Mouse (Mus musculus) splenic B cell, adult 2 months (primary cell): Measurements from ENCODE around the gene Insrr.
"Not testable (repeated sequence)": the region's sequence is repeated elsewhere in the genome, so short reads cannot be mapped to it uniquely, and the experiment has no call there.

ENCODE experiments used
- DNase-seq: peaks from one replicate; pipeline ENCODE4 v3.0.0-alpha.2; 2011; ENCODE audit warnings: low read depth, low spot score
- H3K27me3 ChIP-seq: 2 replicates; pipeline ENCODE4 v1.6.1; 2012; ENCODE audit warnings: mild to moderate bottlenecking, low read length, moderate library complexity, mixed read lengths; ENCODE audit not compliant: control insufficient read depth, poor library complexity, insufficient read depth, severe bottlenecking
- H3K36me3 ChIP-seq: 2 replicates; pipeline ENCODE4 v1.6.1; 2012; ENCODE audit warnings: mild to moderate bottlenecking, low read length, moderate library complexity, mixed read lengths; ENCODE audit not compliant: control insufficient read depth, poor library complexity, insufficient read depth, severe bottlenecking

Insrr gene

GRCm38 (mm10) chr3:87794922-87795325, 1.8 kb upstream of the Insrr start, which contains the start of gene Ntrk1:
TSS of gene Ntrk1 (minus strand) at chr3:87795162.
- H3K27me3 ChIP-seq = no peaks in the 10 kb centered on the region
- no peak for DNase-seq

GRCm38 (mm10) chr3:87795336-87796277, 1.1 kb upstream of the Insrr start:
- H3K36me3 ChIP-seq = no peaks in the 10 kb centered on the region
- peak; percentile 64 for DNase-seq
- H3K27me3 ChIP-seq = no peaks in the 10 kb centered on the region

More at GRCm38 (mm10) chr3:87794922-87795325, 1.8 kb upstream of the Insrr start, which contains the start of gene Ntrk1:
- no peaks in the 10 kb centered on the region for H3K36me3 ChIP-seq

GRCm38 (mm10) chr3:87801681-87802080, 4.9 kb downstream of the Insrr start:
- no peak for DNase-seq
- H3K27me3 ChIP-seq = no peaks in the 10 kb centered on the region
- no peaks in the 10 kb centered on the region for H3K36me3 ChIP-seq

GRCm38 (mm10) chr3:87804038-87804677, 7.4 kb downstream of the Insrr start:
- Histone ChIP-seq H3K27me3 (no peaks in the 10 kb centered on the region), H3K36me3 (no peaks in the 10 kb centered on the region)
- peak; percentile 41 for DNase-seq

GRCm38 (mm10) chr3:87809322-87809962, 12.7 kb downstream of the Insrr start:
- H3K36me3 ChIP-seq = no peaks in the 10 kb centered on the region
- no peaks in the 10 kb centered on the region for H3K27me3 ChIP-seq
- no peak for DNase-seq

GRCm38 (mm10) chr3:87811297-87811696, 14.5 kb downstream of the Insrr start:
- Histone ChIP-seq H3K36me3 (no peaks in the 10 kb centered on the region), H3K27me3 (no peaks in the 10 kb centered on the region)
- no peak for DNase-seq

- no peaks in the 10 kb centered on the region for H3K27me3 ChIP-seq
- H3K36me3 ChIP-seq = no peaks in the 10 kb centered on the region
- no peak for DNase-seq
These were observed 15.7 kb downstream of the Insrr start for GRCm38 (mm10) chr3:87812413-87812812.

- no peak for DNase-seq
- Histone ChIP-seq H3K27me3 (no peaks in the 10 kb centered on the region), H3K36me3 (no peaks in the 10 kb centered on the region)
These were observed 16.1 kb downstream of the Insrr start for GRCm38 (mm10) chr3:87812873-87813272.

- Histone ChIP-seq H3K27me3 (no peaks in the 10 kb centered on the region), H3K36me3 (no peaks in the 10 kb centered on the region)
- no peak for DNase-seq
These were observed 19.4 kb downstream of the Insrr start for GRCm38 (mm10) chr3:87816166-87816565.

- peak; percentile 88 for DNase-seq
- H3K36me3 ChIP-seq = no peaks in the 10 kb centered on the region
- no peaks in the 10 kb centered on the region for H3K27me3 ChIP-seq
These were observed 19.9 kb downstream of the Insrr start for GRCm38 (mm10) chr3:87816646-87817093.

- H3K27me3 ChIP-seq = no peaks in the 10 kb centered on the region
- DNase-seq = no peak
- no peaks in the 10 kb centered on the region for H3K36me3 ChIP-seq
These were observed 21.5 kb downstream of the Insrr start for GRCm38 (mm10) chr3:87818226-87818625.

GRCm38 (mm10) chr3:87824206-87824605, 27.5 kb downstream of the Insrr start, which contains the start of gene Pear1:
TSS of gene Pear1 (minus strand) at chr3:87824306.
- H3K27me3 ChIP-seq, DNase-seq: not testable (repeated sequence)

GRCm38 (mm10) chr3:87828435-87828834, 31.7 kb downstream of the Insrr start:
- no peak for DNase-seq
- Histone ChIP-seq H3K27me3 (no peaks in the 10 kb centered on the region), H3K36me3 (no peaks in the 10 kb centered on the region)

More at GRCm38 (mm10) chr3:87824206-87824605, 27.5 kb downstream of the Insrr start, which contains the start of gene Pear1:
- not testable (repeated sequence) for H3K36me3 ChIP-seq

- H3K27me3 ChIP-seq = no peaks in the 10 kb centered on the region
- H3K36me3 ChIP-seq = no peaks in the 10 kb centered on the region
- DNase-seq = no peak
These were observed 32.3 kb downstream of the Insrr start for GRCm38 (mm10) chr3:87829025-87829424.
